Mouse (Mus musculus) lung, adult 2 months (tissue): ENCODE results near the gene Smo.

Source experiments
- CTCF ChIP-seq: fragments of 200-500 bp; IDR thresholded peaks from 2 replicates; pipeline ENCODE4 v1.5.1; 2011; ENCODE audit warnings: mild to moderate bottlenecking, low read length, control low read depth; ENCODE audit not compliant: insufficient read depth
- POLR2A ChIP-seq: fragments of 200-500 bp; IDR thresholded peaks from 2 replicates; pipeline ENCODE4 v1.6.1; 2011; ENCODE audit warnings: low read depth, mild to moderate bottlenecking, control low read depth, low read length, borderline replicate concordance; ENCODE audit errors: extremely low read depth

DNA sequence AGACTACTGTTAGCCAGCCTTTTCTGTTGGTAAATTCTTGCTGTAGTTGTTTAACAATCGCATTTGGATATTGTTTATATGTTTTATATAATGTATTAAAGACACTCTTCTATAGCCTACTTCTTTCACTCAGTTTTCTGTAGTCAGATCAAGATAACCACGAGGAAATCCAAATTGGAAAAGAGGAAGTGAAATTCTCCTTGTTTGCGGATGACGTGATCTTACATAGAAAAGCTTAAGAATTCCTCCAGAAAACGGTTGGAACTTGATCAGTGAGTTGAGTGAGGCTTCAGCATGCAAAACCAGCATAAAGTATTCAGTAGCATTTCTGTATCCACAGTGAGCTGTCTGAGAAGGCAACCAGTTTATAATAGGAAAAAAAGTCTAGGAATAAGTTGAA, 50.5 kb downstream of the Smo start:
- TF ChIP-seq CTCF (no peak), POLR2A (no peak)
